25 mouse cellular contexts compared by ENCODE assay signal in the genomic region with DNA sequence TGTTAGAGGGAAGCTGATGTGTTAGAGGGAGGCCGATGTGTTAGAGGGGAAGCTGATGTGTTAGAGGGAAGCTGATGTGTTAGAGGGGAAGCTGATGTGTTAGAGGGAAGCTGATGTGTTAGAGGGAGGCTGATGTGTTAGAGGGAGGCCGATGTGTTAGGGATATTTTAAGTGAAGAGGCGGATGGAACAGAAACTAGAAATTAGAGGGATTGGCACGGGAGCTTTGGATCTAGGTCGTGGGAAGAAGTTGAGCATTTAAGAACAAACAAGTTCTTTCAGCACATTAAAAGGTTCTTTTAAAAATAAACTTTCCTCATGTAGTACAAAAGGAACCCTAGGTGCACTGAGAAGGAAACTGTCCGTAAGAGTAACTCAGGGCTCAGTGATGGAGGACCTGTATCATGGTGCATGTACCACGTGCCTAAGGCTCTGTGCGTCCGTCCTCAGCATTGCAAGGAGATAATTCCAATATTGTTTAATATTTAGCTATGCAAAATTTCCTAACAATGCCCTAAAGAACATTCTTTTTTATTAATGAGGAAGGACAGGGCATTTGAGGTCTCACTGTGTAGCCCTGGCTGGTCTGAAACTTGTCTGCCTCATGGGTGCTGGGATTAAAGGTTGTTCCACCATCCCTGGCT. TPM values are rescaled to one million over a fixed set of nuclear protein-coding genes. Genes with fewer than 3 reads are reported as not detected.
"Had no signal": no experiment of that assay in that cellular context is flagged by ENCODE, and none has a peak within 500 bp of the region (broad histone marks: within the 10 kb centered on the region; RNA-seq: fewer than 3 reads in every experiment).

No protein-coding gene starts in this region.

- DNase-seq: kidney, adult 18-20 months; kidney, adult 9 months; kidney, postnatal 14 days; kidney, postnatal 4 days; left cerebral cortex, postnatal 4 days; liver; liver, embryonic 13.5 days; lung, embryonic 14.5 days; midbrain, embryonic 14.5 days; right cerebral cortex, adult 18-20 months; right cerebral cortex, postnatal 14 days; right cerebral cortex, postnatal 4 days; thymus, adult 18-20 months; thymus, postnatal 14 days had no signal

- H3K27ac ChIP-seq: limb, embryonic 13.5 days; liver, embryonic 13.5 days; midbrain, embryonic 10.5 days had no signal

- H3K36me3 ChIP-seq: liver, embryonic 13.5 days had no signal

- H3K4me3 ChIP-seq: limb, embryonic 13.5 days; liver, embryonic 13.5 days; megakaryocyte, embryonic 14.5 days; midbrain, embryonic 10.5 days had no signal

- H3K9me3 ChIP-seq: limb, embryonic 13.5 days; liver, embryonic 13.5 days; megakaryocyte, embryonic 14.5 days; midbrain, embryonic 10.5 days had no signal

- H3K27me3 ChIP-seq: limb, embryonic 13.5 days; liver, embryonic 13.5 days; megakaryocyte, embryonic 14.5 days had no signal

- H3K9ac ChIP-seq: limb, embryonic 13.5 days; liver, embryonic 13.5 days; lung, embryonic 14.5 days had no signal

RNA-seq across cellular contexts. Expression of a gene that starts 16.1 kb away (rescaled TPM):
- total RNA-seq: layer of hippocampus, adult 18-20 months; layer of hippocampus, postnatal 14 days; left cerebral cortex, adult 18-20 months; left cerebral cortex, postnatal 4 days; midbrain, postnatal 0 days had no signal
- polyA plus RNA-seq: liver, embryonic 13.5 days; midbrain, embryonic 14.5 days had no signal

RNA-seq across cellular contexts. Expression of a gene that starts 38.1 kb away (rescaled TPM):
- total RNA-seq: layer of hippocampus, adult 18-20 months; layer of hippocampus, postnatal 14 days; left cerebral cortex, adult 18-20 months; left cerebral cortex, postnatal 14 days had no signal
- polyA plus RNA-seq: lung, embryonic 14.5 days; lung, postnatal 0 days; midbrain, embryonic 14.5 days; midbrain, postnatal 0 days; neural tube, embryonic 11.5 days; neural tube, embryonic 14.5 days had no signal
